Mouse (Mus musculus) CH12.LX (cell line): ENCODE measurements at regions not wholly inside any gene's neighbourhood (a gene's known extent, or its start where the extent isn't known, plus 50 kb on each side); places are given as distances from the start of the nearest gene placed in this dataset.

Experiments used
- DNase-seq: peaks from one replicate; pipeline ENCODE4 v3.0.0-alpha.2; 2013; ENCODE audit errors: extremely low read depth
- H3K27ac ChIP-seq: 2 replicates; pipeline ENCODE4 v1.5.1; 2012; ENCODE audit warnings: low read depth, mild to moderate bottlenecking, control low read depth, moderate library complexity; ENCODE audit not compliant: insufficient read depth
- H3K27me3 ChIP-seq: replicated peaks from 2 replicates; pipeline ENCODE3; 2012; ENCODE audit warnings: inconsistent platforms
- H3K36me3 ChIP-seq, 2 experiments: replicated peaks in 1 of 2; 2 replicates each; pipeline versions ENCODE3 to v1.6.1; 2012; ENCODE audit warnings: inconsistent platforms in 1 of 2, low read length in 1 of 2, mild to moderate bottlenecking in 1 of 2, mixed read lengths in 1 of 2, moderate library complexity in 1 of 2; ENCODE audit not compliant: control insufficient read depth in 1 of 2, insufficient read depth in 1 of 2
- H3K4me1 ChIP-seq, 2 experiments: 2 replicates each; pipeline ENCODE4 v1.6.1; 2012; ENCODE audit warnings: inconsistent platforms in 1 of 2, moderate library complexity in 1 of 2; ENCODE audit not compliant: insufficient read depth in 2 of 2, control insufficient read depth in 1 of 2
- H3K4me2 ChIP-seq: 2 replicates; pipeline ENCODE4 v1.6.1; 2012; ENCODE audit warnings: low read depth, mild to moderate bottlenecking, control low read depth; ENCODE audit not compliant: poor library complexity, insufficient read depth, severe bottlenecking
- H3K4me3 ChIP-seq, 3 experiments: fragments of 150-350 bp in 1 of 3; sonication (generic) in 1 of 3; replicated peaks in 1 of 3; 2 replicates each; pipeline versions ENCODE3 to v1.5.1; 2011 to 2012; ENCODE audit warnings: low read depth in 2 of 3, low read length in 2 of 3, mild to moderate bottlenecking in 2 of 3, moderate library complexity in 2 of 3, control low read depth in 1 of 3, improper control_type of control experiment in 1 of 3, inconsistent platforms in 1 of 3, mixed read lengths in 1 of 3; ENCODE audit not compliant: poor library complexity in 1 of 3
- H3K79me2 ChIP-seq: replicated peaks from 2 replicates; pipeline ENCODE4 v1.6.1; 2012; ENCODE audit warnings: mild to moderate bottlenecking, moderate library complexity; ENCODE audit not compliant: control insufficient read depth, poor library complexity, insufficient read depth, severe bottlenecking; ENCODE audit errors: extremely low read depth
- H3K9ac ChIP-seq: 2 replicates; pipeline ENCODE4 v1.6.1; 2012; ENCODE audit warnings: low read depth, mild to moderate bottlenecking, control low read depth, moderate library complexity; ENCODE audit not compliant: insufficient read depth
- H3K9me3 ChIP-seq: replicated peaks from 2 replicates; pipeline ENCODE3; 2012; ENCODE audit warnings: low read length, inconsistent platforms, mixed read lengths
- BHLHE40 ChIP-seq: IDR thresholded peaks from 2 replicates; pipeline ENCODE4 v1.6.1; 2011; ENCODE audit warnings: mild to moderate bottlenecking, low read depth, low read length, improper control_type of control experiment
- CHD1 ChIP-seq: IDR thresholded peaks from 2 replicates; pipeline ENCODE4 v1.6.1; 2012; ENCODE audit warnings: low read depth, low read length, improper control_type of control experiment, inconsistent platforms
- CHD2 ChIP-seq: IDR thresholded peaks from 2 replicates; pipeline ENCODE4 v1.6.1; 2011; ENCODE audit warnings: low read length, improper control_type of control experiment
- EP300 ChIP-seq: IDR thresholded peaks from 2 replicates; pipeline ENCODE4 v1.6.1; 2011; ENCODE audit warnings: low read length, improper control_type of control experiment
- ETS1 ChIP-seq: conservative IDR thresholded peaks from 2 replicates; pipeline ENCODE4 v1.6.1; 2012; ENCODE audit warnings: low read depth, mild to moderate bottlenecking, inconsistent platforms, low read length, improper control_type of control experiment, moderate library complexity
- IRF4 ChIP-seq: IDR thresholded peaks from 2 replicates; pipeline ENCODE4 v1.6.1; 2014; ENCODE audit warnings: low read depth, mild to moderate bottlenecking, inconsistent platforms, low read length, improper control_type of control experiment
- JUN ChIP-seq: IDR thresholded peaks from 2 replicates; pipeline ENCODE4 v1.6.1; 2011; ENCODE audit warnings: low read depth, mild to moderate bottlenecking, low read length, improper control_type of control experiment, moderate library complexity; ENCODE audit not compliant: insufficient read depth
- JUND ChIP-seq: conservative IDR thresholded peaks from 2 replicates; pipeline ENCODE4 v1.6.1; 2011; ENCODE audit warnings: low read depth, low read length, improper control_type of control experiment
- KAT2A ChIP-seq: IDR thresholded peaks from 2 replicates; pipeline ENCODE4 v1.6.1; 2012; ENCODE audit warnings: low read length, improper control_type of control experiment, inconsistent platforms; ENCODE audit not compliant: insufficient replicate concordance
- MAFK ChIP-seq: IDR thresholded peaks from 2 replicates; pipeline ENCODE4 v1.6.1; 2011; ENCODE audit warnings: low read length, improper control_type of control experiment; ENCODE audit not compliant: insufficient replicate concordance
- MEF2A ChIP-seq: IDR thresholded peaks from 2 replicates; pipeline ENCODE4 v1.6.1; 2014; ENCODE audit warnings: low read depth, mild to moderate bottlenecking, inconsistent platforms, low read length, improper control_type of control experiment, borderline replicate concordance
- MYC ChIP-seq: IDR thresholded peaks from 2 replicates; pipeline ENCODE4 v1.6.1; 2011; ENCODE audit warnings: low read depth, mild to moderate bottlenecking, improper control_type of control experiment, low read length
- NELFE ChIP-seq: IDR thresholded peaks from 2 replicates; pipeline ENCODE4 v1.6.1; 2011; ENCODE audit warnings: low read depth, low read length, improper control_type of control experiment
- NRF1 ChIP-seq: IDR thresholded peaks from 2 replicates; pipeline ENCODE4 v1.6.1; 2014; ENCODE audit warnings: low read depth, mild to moderate bottlenecking, inconsistent platforms, low read length, improper control_type of control experiment, moderate library complexity
- POLR2A ChIP-seq: IDR thresholded peaks from 2 replicates; pipeline ENCODE4 v1.6.1; 2011; ENCODE audit warnings: low read depth, mild to moderate bottlenecking, improper control_type of control experiment, low read length
- POLR2AphosphoS2 ChIP-seq: IDR thresholded peaks from 2 replicates; pipeline ENCODE4 v1.6.1; 2011; ENCODE audit warnings: low read depth, low read length, improper control_type of control experiment
- RCOR1 ChIP-seq: conservative IDR thresholded peaks from 2 replicates; pipeline ENCODE4 v1.6.1; 2012; ENCODE audit warnings: low read depth, mild to moderate bottlenecking, inconsistent platforms, low read length, improper control_type of control experiment
- TCF12 ChIP-seq: IDR thresholded peaks from 2 replicates; pipeline ENCODE4 v1.6.1; 2014; ENCODE audit warnings: low read depth, mild to moderate bottlenecking, inconsistent platforms, low read length, improper control_type of control experiment
- USF1 ChIP-seq: IDR thresholded peaks from 2 replicates; pipeline ENCODE4 v1.6.1; 2014; ENCODE audit warnings: low read depth, mild to moderate bottlenecking, inconsistent platforms, low read length, improper control_type of control experiment
- USF2 ChIP-seq: conservative IDR thresholded peaks from 2 replicates; pipeline ENCODE4 v1.6.1; 2011; ENCODE audit warnings: low read depth, low read length, improper control_type of control experiment
- dilution Hi-C: fragments of 300-500 bp; cut with MboI; formaldehyde crosslinking; loops from 2 replicates; pipeline ENCODE4 v1.14.3; 2020; ENCODE audit warnings: low sequenced_read_pairs; ENCODE audit not compliant: extremely low pct_unique_long_range_greater_than_20kb, extremely low pct_ligation_motif_present
- in situ Hi-C: fragments of 300-500 bp; cut with MboI; formaldehyde crosslinking; loops from 3 replicates; pipeline ENCODE4 v1.14.3; 2019; ENCODE audit warnings: low sequenced_read_pairs, low pct_ligation_motif_present, low pct_unique_long_range_greater_than_20kb, mixed read lengths

DNA sequence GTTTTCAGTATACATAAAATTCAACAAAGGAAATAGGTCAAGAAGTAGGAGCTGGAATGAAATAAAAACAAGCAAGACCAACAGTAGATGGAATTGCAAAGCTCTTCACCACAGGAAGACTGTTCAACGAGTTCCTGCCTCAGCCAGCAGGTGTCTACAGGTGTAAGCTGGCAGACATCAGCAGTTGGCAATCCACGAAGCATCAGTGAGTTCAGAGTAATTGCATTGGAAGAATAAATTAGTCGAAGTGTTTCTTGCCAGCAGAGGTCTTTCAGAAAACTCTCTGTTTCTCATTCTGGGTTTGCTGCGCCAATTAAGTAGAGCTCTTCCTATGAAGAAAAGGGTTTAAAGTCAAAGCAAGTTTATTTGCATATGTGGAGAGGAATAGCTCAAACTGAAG, 925.7 kb upstream of the Mdga2 start:
- TF ChIP-seq NELFE: no peak
- TF ChIP-seq ETS1: no peak
- no peak for TF ChIP-seq MYC
- TF ChIP-seq KAT2A: no peak
- TF ChIP-seq BHLHE40: no peak
- TF ChIP-seq USF2: no peak
- TF ChIP-seq CHD2: no peak
- TF ChIP-seq MAFK: no peak
- TF ChIP-seq USF1: no peak
- no peak for TF ChIP-seq CHD1
- TF ChIP-seq POLR2A: no peak
- TF ChIP-seq JUN: no peak
- TF ChIP-seq RCOR1: no peak
- no peak for TF ChIP-seq EP300
- TF ChIP-seq MEF2A: no peak
- no peak for TF ChIP-seq IRF4
- no peak for TF ChIP-seq TCF12
- TF ChIP-seq POLR2AphosphoS2: no peak
- TF ChIP-seq JUND: no peak
- H3K9ac ChIP-seq: no peak overlapping the region
- H3K4me3 ChIP-seq: no peak overlapping the region
- no peak overlapping the region for H3K4me2 ChIP-seq
- no peaks in the 10 kb centered on the region for H3K27me3 ChIP-seq
- no peaks in the 10 kb centered on the region for H3K79me2 ChIP-seq
- no peak for DNase-seq
- peaks cover 13% of the 10 kb centered on the region for H3K9me3 ChIP-seq
- no peaks in the 10 kb centered on the region for H3K36me3 ChIP-seq
- dilution Hi-C loops (no loop called here), in situ Hi-C loops (no loop called here)
- H3K27ac ChIP-seq: no peak overlapping the region
- no peaks in the 10 kb centered on the region for H3K4me1 ChIP-seq

DNA sequence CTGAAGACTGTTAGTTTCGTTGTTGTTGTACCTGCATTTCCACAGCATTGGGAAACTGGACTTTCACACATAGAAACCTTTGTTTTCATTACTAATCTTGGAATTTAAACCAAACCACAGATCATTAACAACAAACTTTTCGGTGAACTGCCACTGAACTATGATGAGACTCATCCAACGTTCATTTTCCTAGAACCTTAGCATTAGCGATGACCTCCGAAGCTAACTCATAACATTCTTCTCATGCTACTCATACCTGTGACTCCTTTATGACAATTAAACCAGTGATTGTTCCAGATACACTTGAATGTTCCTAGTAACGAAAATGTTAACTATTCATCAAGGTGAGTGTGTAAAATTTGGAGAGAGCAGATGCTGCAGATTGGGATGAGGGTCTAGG, 917.5 kb upstream of the Mdga2 start:
- no peaks in the 10 kb centered on the region for H3K4me1 ChIP-seq
- H3K27me3 ChIP-seq: no peaks in the 10 kb centered on the region
- H3K9ac ChIP-seq: no peak overlapping the region
- H3K36me3 ChIP-seq: no peaks in the 10 kb centered on the region
- dilution Hi-C loops (no loop called here), in situ Hi-C loops (no loop called here)
- DNase-seq: no peak
- TF ChIP-seq NRF1 (no peak), BHLHE40 (no peak), IRF4 (no peak)
- H3K9me3 ChIP-seq: peaks cover 11% of the 10 kb centered on the region
- no peak overlapping the region for H3K4me2 ChIP-seq
- H3K4me3 ChIP-seq: no peak overlapping the region
- no peaks in the 10 kb centered on the region for H3K79me2 ChIP-seq
- H3K27ac ChIP-seq: no peak overlapping the region
